Mouse (Mus musculus): ENCODE results near the gene Syn2. TPM values are rescaled to one million over a fixed set of nuclear protein-coding genes. Genes with fewer than 3 reads are reported as not detected.

Syn2 gene
- polyA plus RNA-seq, 1 experiment from 2014 or later: 23.3 TPM

DNA sequence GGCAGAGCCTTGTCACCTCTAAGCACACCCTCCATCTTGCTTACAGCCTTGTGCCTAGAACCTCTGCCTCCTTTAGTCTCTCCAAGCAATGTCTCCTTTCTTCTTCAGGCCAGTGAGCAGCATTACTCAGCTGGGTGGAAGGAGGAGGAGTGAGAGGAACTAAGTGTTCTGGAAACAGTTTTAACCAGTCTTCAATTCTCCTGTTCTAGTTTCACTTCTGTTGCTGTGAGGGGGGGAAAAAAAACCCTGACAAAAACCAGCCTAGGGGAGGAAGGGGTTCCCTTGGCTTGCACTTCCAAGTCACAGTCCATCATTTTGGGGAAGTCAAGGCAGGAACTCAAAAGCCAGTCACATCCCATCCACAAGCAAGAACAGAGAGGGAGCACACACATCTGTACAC is 196.3 kb downstream of the Syn2 start:
- DNase-seq (ENCODE audit: low spot score) (no peak), ATAC-seq (no peak)
- H3K27ac ChIP-seq (ENCODE audit: low read depth, low read length): no peak overlapping the region
- H3K4me3 ChIP-seq (ENCODE audit: low read depth, low read length): no peak overlapping the region
- H3K27me3 ChIP-seq (replicated peaks; ENCODE audit: control insufficient read depth, insufficient read depth, low read length): no peaks in the 10 kb centered on the region
- no peaks in the 10 kb centered on the region for H3K4me1 ChIP-seq (ENCODE audit: control insufficient read depth, insufficient read depth, low read length)
- H3K9me3 ChIP-seq (replicated peaks; ENCODE audit: control insufficient read depth, low read length): no peaks in the 10 kb centered on the region
- no peak overlapping the region for H3K4me2 ChIP-seq (ENCODE audit: low read length)
- no peak overlapping the region for H3K9ac ChIP-seq (ENCODE audit: low read length)
- no peaks in the 10 kb centered on the region for H3K36me3 ChIP-seq (ENCODE audit: control insufficient read depth, insufficient read depth, low read length)

Small RNA genes lying within 50 kb of the gene (microRNA-seq; reads per million reads assigned to microRNA genes)
- not detected for gene Gm24767

Other genes starting within 250 kb of the Syn2 start
- 44.9 and 54.2 TPM in 2 replicates for gene Vgll4, start 164.9 kb upstream of the Syn2 start, polyA plus RNA-seq (2014; fragmentation: Nextera tagmentation; extraction: Ambion mirVana)
- gene Tamm41, start 97.0 kb upstream of the Syn2 start, polyA plus RNA-seq (2014; fragmentation: Nextera tagmentation; extraction: Ambion mirVana): 64.8 and 69.6 TPM in 2 replicates
- gene Gm17482, start 92.4 kb downstream of the Syn2 start, polyA plus RNA-seq (2014; fragmentation: Nextera tagmentation; extraction: Ambion mirVana): not detected in 2 replicates
- 1.5 and 2.0 TPM in 2 replicates for gene Timp4, start 117.3 kb downstream of the Syn2 start, polyA plus RNA-seq (2014; fragmentation: Nextera tagmentation; extraction: Ambion mirVana)
- gene Pparg, start 226.0 kb downstream of the Syn2 start, polyA plus RNA-seq (2014; fragmentation: Nextera tagmentation; extraction: Ambion mirVana): 0.16 TPM in 1 of 2 replicates, not detected in the other